Mouse (Mus musculus) neural tube, embryonic 11.5 days (tissue): Measurements from ENCODE around the gene Tifa. TPM values are rescaled to one million over a fixed set of nuclear protein-coding genes. Genes with fewer than 3 reads are reported as not detected.
A peak's percentile ranks its signal among the peaks of the same experiment; 100 is the strongest.

ENCODE experiments used
- ATAC-seq: fragments of 200-750 bp; cut with Nextera tagmentation; 2 replicates; pipeline ENCODE4 v1.8.0; 2017; ENCODE audit warnings: moderate number of reproducible peaks, mild to moderate bottlenecking, moderate TSS enrichment, moderate library complexity; ENCODE audit not compliant: insufficient read depth, low FRiP score, low TSS enrichment
- DNase-seq: peaks from one replicate; pipeline ENCODE4 v3.0.0-alpha.2; 2015; ENCODE audit warnings: low spot score
- H3K27ac ChIP-seq: fragments of 300-500 bp; sonication (generic); 2 replicates; pipeline ENCODE4 v1.5.1; 2014; ENCODE audit warnings: low read depth, mild to moderate bottlenecking, low read length
- H3K27me3 ChIP-seq: fragments of 300-500 bp; sonication (generic); 2 replicates; pipeline ENCODE4 v1.6.1; 2014; ENCODE audit warnings: mild to moderate bottlenecking, low read length, mixed read lengths; ENCODE audit not compliant: control insufficient read depth, insufficient read depth
- H3K36me3 ChIP-seq: fragments of 300-500 bp; sonication (generic); 2 replicates; pipeline ENCODE4 v1.6.1; 2014; ENCODE audit warnings: mild to moderate bottlenecking, low read length, moderate library complexity, mixed read lengths; ENCODE audit not compliant: control insufficient read depth, insufficient read depth
- H3K4me1 ChIP-seq: fragments of 300-500 bp; sonication (generic); 2 replicates; pipeline ENCODE4 v1.6.1; 2014; ENCODE audit warnings: low read length, mixed read lengths; ENCODE audit not compliant: control insufficient read depth, insufficient read depth
- H3K4me2 ChIP-seq: fragments of 300-500 bp; sonication (generic); 2 replicates; pipeline ENCODE4 v1.6.1; 2014; ENCODE audit warnings: low read depth, mild to moderate bottlenecking, moderate library complexity
- H3K4me3 ChIP-seq: fragments of 300-500 bp; sonication (generic); 2 replicates; pipeline ENCODE4 v1.5.1; 2014; ENCODE audit warnings: low read depth, low read length
- H3K9ac ChIP-seq: fragments of 300-500 bp; sonication (generic); 2 replicates; pipeline ENCODE4 v1.6.1; 2014; ENCODE audit warnings: mild to moderate bottlenecking, low read length
- H3K9me3 ChIP-seq: fragments of 300-500 bp; sonication (generic); 2 replicates; pipeline ENCODE4 v1.6.1; 2016; ENCODE audit warnings: low read length; ENCODE audit not compliant: control insufficient read depth
- WGBS: fragments of 180-500 bp; shearing (Covaris S2); extraction: QIAGEN DNeasy Blood & Tissue Kit; methylation state at CpG from one replicate; pipeline ENCODE4 v1.1.7; 2014; 5-methylcytosine and 5-hydroxymethylcytosine counted together
- polyA plus RNA-seq: library from polyadenylated mRNA; unstranded; fragments of >200 nt; fragmentation: Nextera tagmentation; extraction: Ambion mirVana; gene quantifications from 2 replicates; pipeline ENCODE4 v1.2.1, GENCODE M21; 2014

Gene Tifa
- polyA plus RNA-seq, 1 experiment from 2014 or later = 2.4 TPM

GRCm38 (mm10) chr3:127791056-127791483 is 1.5 kb downstream of the Tifa start:
- Histone ChIP-seq H3K27me3 (peaks cover 19% of the 10 kb centered on the region), H3K4me2 (peak overlapping the region; percentile 96), H3K4me1 (no peaks in the 10 kb centered on the region), H3K9me3 (no peaks in the 10 kb centered on the region), H3K4me3 (peak overlapping the region; percentile 48), H3K27ac (no peak overlapping the region), H3K36me3 (no peaks in the 10 kb centered on the region), H3K9ac (peak overlapping the region; percentile 36; the same call in 1 of the 2 replicates)
- ATAC-seq (no peak), DNase-seq (peak; percentile 26)
- 2% methylated on average over 15 of the region's 15 CpGs for WGBS

- DNase-seq (no peak), ATAC-seq (no peak)
- 58% methylated on average over 4 of the region's 4 CpGs for WGBS
- no peak overlapping the region for H3K4me2 ChIP-seq
- no peaks in the 10 kb centered on the region for H3K4me1 ChIP-seq
- H3K27me3 ChIP-seq = peaks cover 19% of the 10 kb centered on the region
- no peaks in the 10 kb centered on the region for H3K36me3 ChIP-seq
- H3K27ac ChIP-seq = no peak overlapping the region
- no peak overlapping the region for H3K9ac ChIP-seq
- no peaks in the 10 kb centered on the region for H3K9me3 ChIP-seq
- no peak overlapping the region for H3K4me3 ChIP-seq
These were observed 2.3 kb downstream of the Tifa start for GRCm38 (mm10) chr3:127791595-127792561.

GRCm38 (mm10) chr3:127793022-127793421 is 3.4 kb downstream of the Tifa start:
- Histone ChIP-seq H3K27ac (no peak overlapping the region), H3K36me3 (no peaks in the 10 kb centered on the region), H3K9ac (no peak overlapping the region), H3K4me2 (no peak overlapping the region), H3K4me1 (no peaks in the 10 kb centered on the region), H3K4me3 (no peak overlapping the region), H3K27me3 (peaks cover 16% of the 10 kb centered on the region), H3K9me3 (no peaks in the 10 kb centered on the region)
- WGBS = 86% methylated on average over 7 of the region's 7 CpGs
- ATAC-seq (no peak), DNase-seq (no peak)

- H3K9ac ChIP-seq = no peak overlapping the region
- WGBS = 97% methylated on average over 3 of the region's 3 CpGs
These were observed 6.2 kb downstream of the Tifa start for GRCm38 (mm10) chr3:127795762-127796161.

GRCm38 (mm10) chr3:127796271-127796670 is 6.7 kb downstream of the Tifa start:
- WGBS = 97% methylated on average over 7 of the region's 7 CpGs
- no peaks in the 10 kb centered on the region for H3K4me1 ChIP-seq
- no peak overlapping the region for H3K4me3 ChIP-seq

More at GRCm38 (mm10) chr3:127795762-127796161, 6.2 kb downstream of the Tifa start:
- Histone ChIP-seq H3K27me3 (0 out of 2 replicates have a peak, but pooled peaks cover 3% of the 10 kb centered on the region), H3K36me3 (no peaks in the 10 kb centered on the region), H3K27ac (no peak overlapping the region), H3K9me3 (no peaks in the 10 kb centered on the region), H3K4me1 (no peaks in the 10 kb centered on the region), H3K4me2 (no peak overlapping the region), H3K4me3 (no peak overlapping the region)
- ATAC-seq (no peak), DNase-seq (no peak)

GRCm38 (mm10) chr3:127801162-127801561 is 11.6 kb downstream of the Tifa start:
- DNase-seq (no peak), ATAC-seq (no peak)
- Histone ChIP-seq H3K4me1 (no peaks in the 10 kb centered on the region), H3K27ac (no peak overlapping the region), H3K4me2 (no peak overlapping the region), H3K27me3 (no peaks in the 10 kb centered on the region), H3K9me3 (no peaks in the 10 kb centered on the region), H3K4me3 (no peak overlapping the region), H3K36me3 (no peaks in the 10 kb centered on the region), H3K9ac (no peak overlapping the region)
- WGBS = 91% methylated on average over 8 of the region's 8 CpGs

More at GRCm38 (mm10) chr3:127796271-127796670, 6.7 kb downstream of the Tifa start:
- H3K9me3 ChIP-seq = no peaks in the 10 kb centered on the region
- DNase-seq (no peak), ATAC-seq (no peak)
- H3K27me3 ChIP-seq = no peaks in the 10 kb centered on the region
- no peaks in the 10 kb centered on the region for H3K36me3 ChIP-seq
- H3K27ac ChIP-seq = no peak overlapping the region
- H3K4me2 ChIP-seq = no peak overlapping the region
- no peak overlapping the region for H3K9ac ChIP-seq

- Histone ChIP-seq H3K9me3 (no peaks in the 10 kb centered on the region), H3K36me3 (no peaks in the 10 kb centered on the region), H3K4me3 (no peak overlapping the region), H3K4me1 (no peaks in the 10 kb centered on the region), H3K27ac (no peak overlapping the region), H3K4me2 (no peak overlapping the region), H3K27me3 (no peaks in the 10 kb centered on the region), H3K9ac (no peak overlapping the region)
- 58% methylated on average over 8 of the region's 8 CpGs for WGBS
- DNase-seq = no peak
- no peak for ATAC-seq
These were observed 13.2 kb downstream of the Tifa start for GRCm38 (mm10) chr3:127802814-127803213.

GRCm38 (mm10) chr3:127804439-127804838 is 14.8 kb downstream of the Tifa start:
- WGBS = 83% methylated on average over 4 of the region's 4 CpGs
- H3K4me1 ChIP-seq = no peaks in the 10 kb centered on the region

GRCm38 (mm10) chr3:127805071-127805470 is 15.5 kb downstream of the Tifa start:
- Histone ChIP-seq H3K27ac (no peak overlapping the region), H3K4me3 (no peak overlapping the region), H3K9ac (no peak overlapping the region), H3K27me3 (no peaks in the 10 kb centered on the region), H3K4me2 (no peak overlapping the region), H3K9me3 (no peaks in the 10 kb centered on the region), H3K4me1 (no peaks in the 10 kb centered on the region), H3K36me3 (peaks cover 3% of the 10 kb centered on the region)
- ATAC-seq (no peak), DNase-seq (no peak)
- 87% methylated on average over 12 of the region's 12 CpGs for WGBS

More at GRCm38 (mm10) chr3:127804439-127804838, 14.8 kb downstream of the Tifa start:
- Histone ChIP-seq H3K36me3 (peaks cover 3% of the 10 kb centered on the region), H3K27ac (no peak overlapping the region), H3K4me3 (no peak overlapping the region), H3K9me3 (no peaks in the 10 kb centered on the region), H3K27me3 (no peaks in the 10 kb centered on the region), H3K4me2 (no peak overlapping the region), H3K9ac (no peak overlapping the region)
- DNase-seq (no peak), ATAC-seq (no peak)
